ENCODE assay signal across 28 mouse cellular contexts in genomic region chr11:12072322-12072721, GRCm38 (mm10). TPM values are rescaled to one million over a fixed set of nuclear protein-coding genes. Genes with fewer than 3 reads are reported as not detected.
A peak's percentile ranks its signal among the peaks of the same experiment; 100 is the strongest.
DNase-seq lines count a peak whose midpoint lies in the region; ATAC-seq lines count a peak whose summit lies in the region.
"Had no signal": no experiment of that assay in that cellular context is flagged by ENCODE, and none has a peak within 500 bp of the region (broad histone marks: within the 10 kb centered on the region; RNA-seq: fewer than 3 reads in every experiment).

No protein-coding gene starts in this region.

- no peak for DNase-seq in liver, embryonic 13.5 days
- DNase-seq in NIH3T3 (ENCODE audit: low read depth), result peak; percentile 74
- peak; percentile 37 for DNase-seq in fibroblast of lung, adult 2 months (ENCODE audit: low read depth)
- DNase-seq in right cerebral cortex, postnatal 4 days, result no peak
- no peak for DNase-seq in cerebellum, adult 9-11 months
- DNase-seq in lung, postnatal 36 days, result no peak
- DNase-seq in heart, embryonic 10.5 days (ENCODE audit: low spot score), result no peak
- DNase-seq: adrenal gland, postnatal 14 days; cerebellum, adult 18-20 months; cerebellum, postnatal 14 days; gastrocnemius, postnatal 36 days; heart, adult 18-20 months; heart, postnatal 4 days; kidney, adult 9 months; kidney, postnatal 10 days; layer of hippocampus, adult 9-11 months; lung, embryonic 14.5 days; lung, postnatal 14 days; thymus, postnatal 25 days had no signal

- H3K4me2 ChIP-seq in liver, embryonic 13.5 days, result no peak overlapping the region
- H3K4me2 ChIP-seq in liver, embryonic 12.5 days, result no peak overlapping the region
- H3K4me2 ChIP-seq: forebrain, embryonic 15.5 days; heart, embryonic 12.5 days; hindbrain, embryonic 13.5 days; limb, embryonic 15.5 days; lung, embryonic 14.5 days; midbrain, embryonic 12.5 days; neural tube, embryonic 13.5 days had no signal

- 0 out of 2 replicates have a peak, but pooled peaks cover 2% of the 10 kb centered on the region for H3K27me3 ChIP-seq in liver, embryonic 13.5 days
- no peaks in the 10 kb centered on the region for H3K27me3 ChIP-seq in liver, embryonic 12.5 days (replicated peaks)
- H3K27me3 ChIP-seq in heart, embryonic 10.5 days (ENCODE audit: insufficient read depth, poor library complexity, severe bottlenecking), result no peaks in the 10 kb centered on the region
- H3K27me3 ChIP-seq: forebrain, embryonic 15.5 days; heart, embryonic 12.5 days; hindbrain, embryonic 13.5 days; limb, embryonic 15.5 days; midbrain, embryonic 12.5 days; neural tube, embryonic 13.5 days had no signal

- no peak overlapping the region for H3K27ac ChIP-seq in liver, embryonic 13.5 days
- H3K27ac ChIP-seq in liver, embryonic 12.5 days, result no peak overlapping the region
- H3K27ac ChIP-seq in heart, embryonic 10.5 days, result no peak overlapping the region
- H3K27ac ChIP-seq: forebrain, embryonic 15.5 days; hindbrain, embryonic 13.5 days; limb, embryonic 10.5 days; limb, embryonic 15.5 days; midbrain, embryonic 12.5 days; neural tube, embryonic 13.5 days had no signal

- no peaks in the 10 kb centered on the region for H3K4me1 ChIP-seq in liver, embryonic 13.5 days (replicated peaks)
- H3K4me1 ChIP-seq in liver, embryonic 12.5 days, result no peaks in the 10 kb centered on the region
- no peaks in the 10 kb centered on the region for H3K4me1 ChIP-seq in heart, embryonic 10.5 days
- H3K4me1 ChIP-seq: forebrain, embryonic 15.5 days; heart, embryonic 12.5 days; hindbrain, embryonic 13.5 days; limb, embryonic 10.5 days; limb, embryonic 15.5 days; midbrain, embryonic 12.5 days; neural tube, embryonic 13.5 days had no signal

- WGBS in liver, embryonic 13.5 days (ENCODE audit: insufficient replicate concordance), result 42% methylated on average over 3 of the region's 3 CpGs
- 40% methylated on average over 3 of the region's 3 CpGs for WGBS in liver, embryonic 12.5 days (ENCODE audit: insufficient replicate concordance)
- WGBS in heart, embryonic 10.5 days, result 66% methylated on average over 3 of the region's 3 CpGs

- H3K9ac ChIP-seq in liver, embryonic 13.5 days, result no peak overlapping the region
- no peak overlapping the region for H3K9ac ChIP-seq in liver, embryonic 12.5 days
- H3K9ac ChIP-seq: forebrain, embryonic 15.5 days; heart, embryonic 12.5 days; hindbrain, embryonic 13.5 days; limb, embryonic 15.5 days; lung, embryonic 14.5 days; midbrain, embryonic 12.5 days; neural tube, embryonic 13.5 days had no signal

- H3K36me3 ChIP-seq in liver, embryonic 13.5 days, result no peaks in the 10 kb centered on the region
- no peaks in the 10 kb centered on the region for H3K36me3 ChIP-seq in liver, embryonic 12.5 days
- H3K36me3 ChIP-seq in heart, embryonic 10.5 days, result no peaks in the 10 kb centered on the region
- H3K36me3 ChIP-seq: forebrain, embryonic 15.5 days; heart, embryonic 12.5 days; hindbrain, embryonic 13.5 days; limb, embryonic 10.5 days; limb, embryonic 15.5 days; midbrain, embryonic 12.5 days; neural tube, embryonic 13.5 days had no signal

- H3K9me3 ChIP-seq in liver, embryonic 13.5 days (replicated peaks), result no peaks in the 10 kb centered on the region
- no peaks in the 10 kb centered on the region for H3K9me3 ChIP-seq in liver, embryonic 12.5 days (replicated peaks)
- H3K9me3 ChIP-seq in heart, embryonic 10.5 days, result no peaks in the 10 kb centered on the region
- H3K9me3 ChIP-seq: forebrain, embryonic 15.5 days; heart, embryonic 12.5 days; hindbrain, embryonic 13.5 days; limb, embryonic 10.5 days; limb, embryonic 15.5 days; midbrain, embryonic 12.5 days; neural tube, embryonic 13.5 days had no signal

- ATAC-seq in liver, embryonic 13.5 days (ENCODE audit: low read depth), result peak; percentile 53; the same call in 1 of the 2 replicates
- no peak for ATAC-seq in liver, embryonic 12.5 days
- ATAC-seq: forebrain, embryonic 15.5 days; intestine, postnatal 0 days had no signal

- no peak overlapping the region for H3K4me3 ChIP-seq in liver, embryonic 13.5 days (replicated peaks)
- H3K4me3 ChIP-seq in liver, embryonic 12.5 days, result no peak overlapping the region
- no peak overlapping the region for H3K4me3 ChIP-seq in heart, embryonic 10.5 days
- H3K4me3 ChIP-seq: forebrain, embryonic 15.5 days; heart, embryonic 12.5 days; hindbrain, embryonic 13.5 days; limb, embryonic 10.5 days; limb, embryonic 15.5 days; midbrain, embryonic 12.5 days; neural tube, embryonic 13.5 days had no signal

RNA-seq across cellular contexts. Expression of gene Grb10, which starts 33.8 kb away (rescaled TPM):
- polyA plus RNA-seq in liver, embryonic 13.5 days (2015; fragmentation: Nextera tagmentation; extraction: Ambion mirVana), result 115 and 156 TPM in 2 replicates
- polyA plus RNA-seq in liver, embryonic 12.5 days (2016; fragmentation: Nextera tagmentation; extraction: Ambion mirVana), result 206 and 211 TPM in 2 replicates
- 654 and 797 TPM in 2 replicates for polyA plus RNA-seq in heart, embryonic 10.5 days (2016; fragmentation: Nextera tagmentation; extraction: Ambion mirVana)

Comparison
In these comparisons a context has a peak if more than half of its experiments do, and no peak if none do; other contexts are left out.
1. DNase-seq: peak in NIH3T3 (single experiment) and fibroblast of lung, adult 2 months (single experiment); none in liver, embryonic 13.5 days (single experiment), right cerebral cortex, postnatal 4 days (single experiment), cerebellum, adult 9-11 months (single experiment), lung, postnatal 36 days (single experiment) and heart, embryonic 10.5 days (single experiment).